Mouse (Mus musculus) hindbrain, postnatal 0 days (tissue): ENCODE measurements around the gene Taf1c. TPM values are rescaled to one million over a fixed set of nuclear protein-coding genes. Genes with fewer than 3 reads are reported as not detected.

Experiments used
- ATAC-seq: fragments of 200-750 bp; cut with Nextera tagmentation; 2 replicates; pipeline ENCODE4 v1.8.0; 2017; ENCODE audit warnings: mild to moderate bottlenecking, moderate TSS enrichment, moderate library complexity
- DNase-seq: peaks from one replicate; pipeline ENCODE4 v3.0.0-alpha.2; 2015; ENCODE audit warnings: low spot score
- H3K27ac ChIP-seq: fragments of 300-500 bp; sonication (generic); 2 replicates; pipeline ENCODE4 v1.5.1; 2014; ENCODE audit warnings: mild to moderate bottlenecking
- H3K27me3 ChIP-seq: fragments of 300-500 bp; sonication (generic); 2 replicates; pipeline ENCODE4 v1.6.1; 2014; ENCODE audit warnings: low read length, mixed read lengths; ENCODE audit not compliant: insufficient read depth
- H3K36me3 ChIP-seq: fragments of 300-500 bp; sonication (generic); 2 replicates; pipeline ENCODE4 v1.6.1; 2014; ENCODE audit warnings: low read length, mixed read lengths; ENCODE audit not compliant: insufficient read depth
- H3K4me1 ChIP-seq: fragments of 300-500 bp; sonication (generic); 2 replicates; pipeline ENCODE4 v1.6.1; 2014; ENCODE audit warnings: antibody characterized with exemption, low read length, mixed read lengths; ENCODE audit not compliant: insufficient read depth
- H3K4me2 ChIP-seq: fragments of 300-500 bp; sonication (generic); 2 replicates; pipeline ENCODE4 v1.6.1; 2014; ENCODE audit warnings: low read depth, mild to moderate bottlenecking, low read length, moderate library complexity, mixed read lengths
- H3K4me3 ChIP-seq: fragments of 300-500 bp; sonication (generic); 2 replicates; pipeline ENCODE4 v1.5.1; 2014; ENCODE audit warnings: low read length
- H3K9ac ChIP-seq: fragments of 300-500 bp; sonication (generic); replicated peaks from 2 replicates; pipeline ENCODE4 v1.6.1; 2014; ENCODE audit warnings: mild to moderate bottlenecking, low read length, moderate library complexity, mixed read lengths
- H3K9me3 ChIP-seq: fragments of 300-500 bp; sonication (generic); 2 replicates; pipeline ENCODE4 v1.6.1; 2016; ENCODE audit warnings: low read length, mixed read lengths
- CTCF ChIP-seq: IDR thresholded peaks from 2 replicates; pipeline ENCODE4 v1.5.1; 2016; ENCODE audit warnings: antibody characterized with exemption, control low read depth, low read depth
- WGBS: fragments of 180-500 bp; shearing (Covaris S2); extraction: QIAGEN DNeasy Blood & Tissue Kit; methylation state at CpG from one replicate; pipeline ENCODE4 v1.1.7; 2014; 5-methylcytosine and 5-hydroxymethylcytosine counted together
- polyA plus RNA-seq: library from polyadenylated mRNA; unstranded; fragments of >200 nt; fragmentation: Nextera tagmentation; extraction: Ambion mirVana; gene quantifications from 2 replicates; pipeline ENCODE4 v1.2.1, GENCODE M21; 2015
- total RNA-seq: library from RNA; depleted of rRNA; stranded (reverse); fragments of >200 nt; gene quantifications from 2 replicates; pipeline ENCODE4 v1.2.3, GENCODE M21; 2014; rRNA removed

Taf1c gene
- total and polyA plus RNA-seq, 2 experiments from 2014 or later: 7.9 to 29.7 TPM

DNA sequence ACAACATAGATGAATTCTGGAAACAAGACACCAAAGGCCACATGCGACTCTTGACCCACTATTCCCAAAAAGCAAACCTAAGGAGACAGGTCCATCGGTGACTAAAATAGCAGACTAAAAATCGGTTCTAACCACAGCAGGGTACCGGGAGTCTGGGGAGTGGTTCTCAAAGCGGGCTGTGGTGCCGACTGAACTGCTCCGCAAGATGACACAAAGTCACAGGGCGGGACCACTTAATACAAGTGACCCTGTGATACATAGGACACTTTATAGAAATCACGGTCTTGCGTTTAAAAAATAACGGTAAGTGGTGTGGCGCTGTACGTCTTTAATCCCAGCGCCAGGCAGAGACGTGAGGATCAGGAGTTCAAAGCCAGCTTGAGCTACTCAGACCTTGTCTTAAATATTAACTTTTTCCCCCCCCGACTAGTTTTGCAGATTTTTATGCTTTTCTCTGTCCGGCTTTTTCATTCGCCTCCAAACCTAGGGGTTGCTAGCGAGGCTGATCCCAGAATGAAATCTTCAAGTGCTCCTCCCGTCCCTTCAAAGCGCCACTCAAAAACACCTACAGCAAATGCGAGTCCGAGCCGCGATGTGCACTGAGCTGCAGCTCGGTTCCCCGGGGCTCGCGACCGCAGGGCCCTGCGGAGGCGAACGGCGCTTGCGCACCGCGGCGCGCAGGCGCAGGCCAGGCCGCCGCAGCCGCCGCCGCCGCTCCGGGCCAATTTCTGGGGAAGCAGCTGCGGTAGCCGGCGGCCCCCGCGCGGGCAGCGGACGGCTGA lies 47.0 kb downstream of the Taf1c start:
- H3K27me3 ChIP-seq: no peaks in the 10 kb centered on the region
- H3K4me1 ChIP-seq: peaks cover 6% of the 10 kb centered on the region
- peak overlapping the region; percentile 89 for H3K4me2 ChIP-seq
- peak overlapping the region; percentile 64 for H3K4me3 ChIP-seq
- WGBS: under 1% methylated on average over 55 of the region's 55 CpGs
- DNase-seq (peak; percentile 91), ATAC-seq (peak; percentile 92)
- H3K27ac ChIP-seq: peak overlapping the region; percentile 94
- H3K9ac ChIP-seq: peak overlapping the region; percentile 85
- no peak for TF ChIP-seq CTCF
- H3K36me3 ChIP-seq: peaks cover 14% of the 10 kb centered on the region
- H3K9me3 ChIP-seq: no peaks in the 10 kb centered on the region

DNA sequence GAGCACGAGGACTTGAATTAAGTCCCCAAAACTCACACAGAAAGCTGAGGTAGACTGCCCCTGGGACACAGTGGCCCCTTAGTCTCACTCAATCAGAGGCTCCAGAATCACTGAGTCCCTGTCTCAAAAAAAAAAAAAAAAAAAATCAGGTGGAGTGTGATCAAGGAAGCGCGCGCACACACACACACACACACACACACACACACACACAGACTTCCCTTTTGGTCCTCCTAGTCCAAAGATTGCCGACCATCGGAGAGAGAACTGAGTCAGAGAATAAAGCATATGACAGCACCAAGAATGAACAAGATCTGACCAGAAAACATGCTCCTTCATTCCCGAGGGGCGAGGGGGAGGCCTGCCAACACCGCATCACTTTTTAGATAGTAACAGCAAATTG lies 47.9 kb downstream of the Taf1c start:
- no peaks in the 10 kb centered on the region for H3K9me3 ChIP-seq
- DNase-seq (no peak), ATAC-seq (no peak)
- H3K27ac ChIP-seq: no peak overlapping the region
- no peaks in the 10 kb centered on the region for H3K27me3 ChIP-seq
- H3K4me3 ChIP-seq: peak overlapping the region; percentile 64
- H3K4me1 ChIP-seq: peaks cover 6% of the 10 kb centered on the region
- WGBS: 77% methylated on average over 9 of the region's 9 CpGs
- no peak for TF ChIP-seq CTCF
- H3K4me2 ChIP-seq: peak overlapping the region; percentile 89
- peak overlapping the region; percentile 85; the same call in 1 of the 2 replicates for H3K9ac ChIP-seq
- H3K36me3 ChIP-seq: peaks cover 5% of the 10 kb centered on the region; the same call in 1 of the 2 replicates

DNA sequence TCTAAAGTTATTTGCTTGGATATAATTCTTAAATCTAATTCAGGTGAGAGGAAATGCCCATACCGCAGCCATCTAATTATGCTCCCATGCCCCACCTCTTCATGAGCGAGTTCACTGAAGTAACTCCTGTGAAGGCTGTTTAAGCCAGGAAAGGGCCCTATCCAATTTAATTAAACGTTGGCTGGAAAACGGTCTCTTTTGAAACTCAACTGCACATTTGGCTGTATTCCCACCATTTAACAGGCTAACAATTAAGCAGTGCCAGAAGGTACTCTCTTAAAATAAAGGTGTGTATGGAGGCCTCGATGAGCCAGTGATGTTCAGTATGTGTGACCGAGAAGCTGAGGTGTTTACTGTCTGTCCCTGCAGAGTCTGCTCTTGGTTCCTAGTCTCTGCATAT lies 49.2 kb downstream of the Taf1c start:
- no peaks in the 10 kb centered on the region for H3K27me3 ChIP-seq
- peaks cover 6% of the 10 kb centered on the region for H3K4me1 ChIP-seq
- no peak overlapping the region for H3K9ac ChIP-seq
- DNase-seq (no peak), ATAC-seq (no peak)
- H3K27ac ChIP-seq: no peak overlapping the region
- H3K36me3 ChIP-seq: no peaks in the 10 kb centered on the region
- WGBS: 47% methylated on average over 6 of the region's 6 CpGs
- no peak for TF ChIP-seq CTCF
- H3K4me3 ChIP-seq: no peak overlapping the region
- H3K4me2 ChIP-seq: no peak overlapping the region
- H3K9me3 ChIP-seq: no peaks in the 10 kb centered on the region

DNA sequence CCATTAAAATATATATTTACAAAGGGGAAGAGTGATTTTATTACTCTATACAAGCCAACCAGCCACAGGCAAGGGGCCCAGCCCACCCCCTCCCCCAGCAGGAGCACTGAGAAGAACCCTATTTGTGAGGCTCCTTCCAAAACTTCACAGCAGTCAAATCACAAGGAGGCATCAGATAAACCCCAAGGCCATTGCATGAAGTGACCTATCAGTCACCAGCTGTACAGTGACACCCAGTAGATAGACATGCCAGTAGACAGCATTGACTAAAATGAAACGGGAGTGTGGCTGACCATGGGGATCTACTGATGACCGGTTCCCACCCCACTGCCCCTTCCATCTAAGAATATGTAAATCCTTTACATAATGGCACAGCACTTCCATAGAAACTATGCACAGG lies 52.1 kb downstream of the Taf1c start:
- no peak for TF ChIP-seq CTCF
- WGBS: 72% methylated on average over 2 of the region's 2 CpGs
- peaks cover 6% of the 10 kb centered on the region for H3K4me1 ChIP-seq
- no peak overlapping the region for H3K27ac ChIP-seq
- ATAC-seq: no peak
- no peaks in the 10 kb centered on the region for H3K9me3 ChIP-seq
- H3K27me3 ChIP-seq: no peaks in the 10 kb centered on the region
- no peak overlapping the region for H3K4me2 ChIP-seq
- DNase-seq: no peak
- H3K9ac ChIP-seq: no peak overlapping the region
- H3K36me3 ChIP-seq: peaks cover 2% of the 10 kb centered on the region; the same call in 1 of the 2 replicates
- no peak overlapping the region for H3K4me3 ChIP-seq

DNA sequence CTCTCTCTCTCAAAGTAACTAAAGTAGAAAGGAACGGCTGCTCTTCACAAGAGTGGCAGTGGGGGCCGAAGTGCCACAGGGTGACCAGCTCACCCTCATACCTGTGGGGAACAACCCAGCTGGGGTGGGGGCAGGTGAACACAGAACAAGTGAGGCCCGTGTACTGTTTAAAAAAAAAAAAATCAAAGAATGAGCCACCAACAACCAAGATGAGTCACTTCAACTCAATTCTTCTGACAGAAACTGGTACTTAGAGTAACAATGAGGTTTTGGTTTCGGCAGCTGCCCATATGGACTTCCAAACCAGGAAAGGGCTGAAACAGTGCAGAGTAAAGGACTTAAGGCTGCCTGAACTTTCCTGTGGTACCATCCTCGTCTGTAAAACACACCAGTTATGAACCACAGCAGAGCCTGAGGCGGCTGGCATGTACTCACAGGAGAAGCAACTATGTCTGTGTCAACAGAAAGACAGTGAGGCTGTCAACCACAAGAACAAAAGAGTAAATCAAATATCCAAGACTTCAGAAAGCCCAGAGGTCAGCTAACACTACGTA lies 56.4 kb downstream of the Taf1c start:
- TF ChIP-seq CTCF: no peak
- Histone ChIP-seq H3K4me2 (no peak overlapping the region), H3K4me1 (no peaks in the 10 kb centered on the region), H3K36me3 (peaks cover 24% of the 10 kb centered on the region), H3K4me3 (no peak overlapping the region), H3K27me3 (no peaks in the 10 kb centered on the region), H3K9me3 (no peaks in the 10 kb centered on the region), H3K27ac (no peak overlapping the region), H3K9ac (no peak overlapping the region)
- WGBS: 77% methylated on average over 7 of the region's 7 CpGs
- ATAC-seq: no peak
- DNase-seq: no peak

Other genes starting within 250 kb of the Taf1c start
- 36.6 and 37.2 TPM in 2 replicates for gene Mlycd, start 210.3 kb downstream of the Taf1c start, total RNA-seq
- 20.0 TPM in 2 replicates for gene Mlycd, start 210.3 kb downstream of the Taf1c start, polyA plus RNA-seq
- not detected in 2 replicates for gene Osgin1, start 171.1 kb downstream of the Taf1c start, total RNA-seq
- 0.29 and 0.45 TPM in 2 replicates for gene Osgin1, start 171.1 kb downstream of the Taf1c start, polyA plus RNA-seq
- 70.9 and 73.3 TPM in 2 replicates for gene Necab2, start 158.5 kb downstream of the Taf1c start, total RNA-seq
- gene Necab2, start 158.5 kb downstream of the Taf1c start, polyA plus RNA-seq: 53.9 and 61.5 TPM in 2 replicates
- not detected in 2 replicates for gene Slc38a8, start 103.5 kb downstream of the Taf1c start, total RNA-seq
- gene Slc38a8, start 103.5 kb downstream of the Taf1c start, polyA plus RNA-seq: 0.10 TPM in 1 of 2 replicates, not detected in the other
- 52.9 and 90.6 TPM in 2 replicates for gene Mbtps1, start 46.5 kb downstream of the Taf1c start, total RNA-seq
- 42.6 and 44.9 TPM in 2 replicates for gene Mbtps1, start 46.5 kb downstream of the Taf1c start, polyA plus RNA-seq
- gene Hsdl1, start 30.0 kb downstream of the Taf1c start, total RNA-seq: 127 and 144 TPM in 2 replicates
- 114 and 126 TPM in 2 replicates for gene Hsdl1, start 30.0 kb downstream of the Taf1c start, polyA plus RNA-seq
- 0.04 TPM in 1 of 2 replicates, not detected in the other for gene Dnaaf1, start 30.0 kb downstream of the Taf1c start, total RNA-seq
- gene Dnaaf1, start 30.0 kb downstream of the Taf1c start, polyA plus RNA-seq: 0.42 and 0.48 TPM in 2 replicates
- 0.63 and 1.0 TPM in 2 replicates for gene Adad2, start 7.5 kb upstream of the Taf1c start, total RNA-seq
- gene Adad2, start 7.5 kb upstream of the Taf1c start, polyA plus RNA-seq: 0.11 TPM in 1 of 2 replicates, not detected in the other
- 0.11 and 0.73 TPM in 2 replicates for gene Kcng4, start 30.5 kb upstream of the Taf1c start, total RNA-seq
- 0.19 and 0.21 TPM in 2 replicates for gene Kcng4, start 30.5 kb upstream of the Taf1c start, polyA plus RNA-seq
- gene Wfdc1, start 61.1 kb upstream of the Taf1c start, total RNA-seq: 20.6 and 24.1 TPM in 2 replicates
- gene Wfdc1, start 61.1 kb upstream of the Taf1c start, polyA plus RNA-seq: 10.6 and 12.0 TPM in 2 replicates
- 0.26 and 0.29 TPM in 2 replicates for gene Atp2c2, start 94.8 kb upstream of the Taf1c start, total RNA-seq
- 0.66 and 0.98 TPM in 2 replicates for gene Atp2c2, start 94.8 kb upstream of the Taf1c start, polyA plus RNA-seq
- gene Tldc1, start 173.2 kb upstream of the Taf1c start, total RNA-seq: 20.2 and 21.2 TPM in 2 replicates
- gene Tldc1, start 173.2 kb upstream of the Taf1c start, polyA plus RNA-seq: 7.4 and 8.4 TPM in 2 replicates
- gene Cotl1, start 235.3 kb upstream of the Taf1c start, total RNA-seq: 263 and 269 TPM in 2 replicates
- 85.4 and 87.8 TPM in 2 replicates for gene Cotl1, start 235.3 kb upstream of the Taf1c start, polyA plus RNA-seq